Mouse (Mus musculus) heart, postnatal 0 days (tissue): Measurements from ENCODE around the gene Map4.

Experiments
- CTCF ChIP-seq: IDR thresholded peaks from 2 replicates; pipeline ENCODE4 v1.5.1; 2016; ENCODE audit warnings: antibody characterized with exemption, control low read depth, low read depth
- EP300 ChIP-seq: IDR thresholded peaks from 2 replicates; pipeline ENCODE4 v1.6.1; 2016; ENCODE audit warnings: antibody characterized with exemption, low read depth

DNA sequence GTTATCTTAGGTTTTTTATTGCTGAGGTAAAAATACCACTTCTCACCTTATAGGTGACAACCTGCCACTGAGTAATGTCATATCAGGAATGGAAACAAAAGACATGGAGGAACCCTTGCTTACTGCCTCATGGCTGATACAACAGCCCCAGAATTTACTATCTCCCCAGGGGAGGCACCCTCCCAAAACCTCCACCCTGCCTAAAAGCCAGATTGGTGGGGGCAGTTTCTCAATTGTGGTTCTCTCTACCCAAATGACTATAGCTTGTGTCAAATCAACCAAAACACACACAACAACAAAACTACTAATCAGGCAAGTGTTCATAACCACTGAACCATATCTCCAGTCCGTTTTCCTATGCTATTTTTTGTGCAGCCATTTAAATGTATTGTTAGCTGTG, 187.0 kb downstream of the Map4 start:
- TF ChIP-seq CTCF: no peak
- no peak for TF ChIP-seq EP300
